Mouse (Mus musculus) bone marrow, adult 2 months (tissue): Measurements from ENCODE around the gene Snx9. TPM values are rescaled to one million over a fixed set of nuclear protein-coding genes. Genes with fewer than 3 reads are reported as not detected.
A peak's percentile ranks its signal among the peaks of the same experiment; 100 is the strongest.

Experiments
- H3K27ac ChIP-seq: fragments of 200-500 bp; 2 replicates; pipeline ENCODE4 v1.5.1; 2012; ENCODE audit warnings: low read depth, mild to moderate bottlenecking, control low read depth, inconsistent platforms, low read length; ENCODE audit not compliant: control insufficient read depth, poor library complexity, insufficient read depth
- H3K4me1 ChIP-seq: fragments of 200-500 bp; 2 replicates; pipeline ENCODE4 v1.6.1; 2011; ENCODE audit warnings: low read length; ENCODE audit not compliant: control insufficient read depth, insufficient read depth
- H3K4me3 ChIP-seq: fragments of 200-500 bp; replicated peaks from 2 replicates; pipeline ENCODE3; 2011; ENCODE audit warnings: mild to moderate bottlenecking, low read depth, low read length, control low read depth; ENCODE audit not compliant: control insufficient read depth
- CTCF ChIP-seq: fragments of 200-500 bp; IDR thresholded peaks from 2 replicates; pipeline ENCODE4 v1.5.1; 2011; ENCODE audit warnings: low read length, control low read depth; ENCODE audit not compliant: control insufficient read depth, insufficient read depth
- POLR2A ChIP-seq: fragments of 200-500 bp; IDR thresholded peaks from 2 replicates; pipeline ENCODE4 v1.6.1; 2011; ENCODE audit warnings: low read depth, mild to moderate bottlenecking, control low read depth, low read length, borderline replicate concordance; ENCODE audit not compliant: control insufficient read depth
- WGBS: fragments of 180-500 bp; shearing (Covaris S2); methylation state at CpG from one replicate; pipeline ENCODE4 v1.1.7; 2018; 5-methylcytosine and 5-hydroxymethylcytosine counted together
- polyA plus RNA-seq: library from polyadenylated mRNA; stranded (reverse); fragments of >200 nt; gene quantifications from 2 replicates; pipeline ENCODE4 v1.2.4, GENCODE M21; 2011; ENCODE audit warnings: low replicate concordance; ENCODE audit not compliant: missing spikeins, insufficient read depth, insufficient read length

Gene Snx9
- polyA plus RNA-seq, 1 experiment = 16.6 TPM

GRCm38 (mm10) chr17:5819105-5819504, 22.0 kb upstream of the Snx9 start:
- 73% methylated on average over 6 of the region's 6 CpGs for WGBS
- H3K27ac ChIP-seq = no peak overlapping the region
- no peak for TF ChIP-seq CTCF
- TF ChIP-seq POLR2A = no peak
- H3K4me1 ChIP-seq = no peaks in the 10 kb centered on the region; the same call in 1 of the 2 replicates
- no peak overlapping the region for H3K4me3 ChIP-seq

- no peak overlapping the region for H3K27ac ChIP-seq
- no peak for TF ChIP-seq CTCF
- no peak for TF ChIP-seq POLR2A
- H3K4me1 ChIP-seq = no peaks in the 10 kb centered on the region; the same call in 1 of the 2 replicates
- 82% methylated on average over 9 of the region's 9 CpGs for WGBS
- no peak overlapping the region for H3K4me3 ChIP-seq
Measured at GRCm38 (mm10) chr17:5819799-5820201, 21.3 kb upstream of the Snx9 start.

GRCm38 (mm10) chr17:5822541-5822940, 18.6 kb upstream of the Snx9 start:
- Histone ChIP-seq H3K4me1 (no peaks in the 10 kb centered on the region), H3K4me3 (no peak overlapping the region), H3K27ac (no peak overlapping the region)
- WGBS = 68% methylated on average over 2 of the region's 2 CpGs
- no peak for TF ChIP-seq CTCF
- TF ChIP-seq POLR2A = no peak

- 83% methylated on average over 11 of the region's 11 CpGs for WGBS
- Histone ChIP-seq H3K4me3 (no peak overlapping the region), H3K27ac (no peak overlapping the region), H3K4me1 (no peaks in the 10 kb centered on the region)
- TF ChIP-seq CTCF = no peak
- no peak for TF ChIP-seq POLR2A
Measured at GRCm38 (mm10) chr17:5823032-5823431, 18.1 kb upstream of the Snx9 start.

- H3K27ac ChIP-seq = peak overlapping the region; percentile 67
- H3K4me3 ChIP-seq = no peak overlapping the region
- WGBS = 52% methylated on average over 15 of the region's 15 CpGs
Measured at GRCm38 (mm10) chr17:5827836-5828582, 13.1 kb upstream of the Snx9 start.

GRCm38 (mm10) chr17:5828583-5828836, 12.6 kb upstream of the Snx9 start:
- H3K27ac ChIP-seq = peak overlapping the region; percentile 74
- H3K4me3 ChIP-seq = no peak overlapping the region
- 51% methylated on average over 3 of the region's 3 CpGs for WGBS
- TF ChIP-seq CTCF (no peak), POLR2A (no peak)
- peaks cover 7% of the 10 kb centered on the region for H3K4me1 ChIP-seq

More at GRCm38 (mm10) chr17:5827836-5828582, 13.1 kb upstream of the Snx9 start:
- H3K4me1 ChIP-seq = peaks cover 7% of the 10 kb centered on the region
- TF ChIP-seq CTCF (no peak), POLR2A (no peak)

- Histone ChIP-seq H3K27ac (peak overlapping the region; percentile 19; the same call in 1 of the 2 replicates), H3K4me1 (peaks cover 7% of the 10 kb centered on the region), H3K4me3 (no peak overlapping the region)
- no peak for TF ChIP-seq POLR2A
- no peak for TF ChIP-seq CTCF
- 53% methylated on average over 3 of the region's 3 CpGs for WGBS
Measured at GRCm38 (mm10) chr17:5828944-5829343, 12.2 kb upstream of the Snx9 start.

- TF ChIP-seq CTCF (no peak), POLR2A (no peak)
- peak overlapping the region; percentile 38 for H3K27ac ChIP-seq
- no peak overlapping the region for H3K4me3 ChIP-seq
- H3K4me1 ChIP-seq = peaks cover 7% of the 10 kb centered on the region
- 8% methylated on average over 3 of the region's 3 CpGs for WGBS
Measured at GRCm38 (mm10) chr17:5829930-5830329, 11.2 kb upstream of the Snx9 start.
